Mouse (Mus musculus) forebrain, postnatal 0 days (tissue): ENCODE measurements around the gene Mrpl45. TPM values are rescaled to one million over a fixed set of nuclear protein-coding genes. Genes with fewer than 3 reads are reported as not detected.

Source experiments
- ATAC-seq: fragments of 200-750 bp; cut with Nextera tagmentation; 2 replicates; pipeline ENCODE4 v1.8.0; 2017; ENCODE audit warnings: mild to moderate bottlenecking, moderate library complexity
- DNase-seq: peaks from one replicate; pipeline ENCODE4 v3.0.0-alpha.2; 2015
- H3K27ac ChIP-seq: fragments of 300-500 bp; sonication (generic); 2 replicates; pipeline ENCODE4 v1.5.1; 2014; ENCODE audit warnings: low read depth, mild to moderate bottlenecking, antibody characterized with exemption, low read length, moderate library complexity, mixed read lengths
- H3K27me3 ChIP-seq: fragments of 300-500 bp; sonication (generic); 2 replicates; pipeline ENCODE4 v1.6.1; 2014; ENCODE audit warnings: mild to moderate bottlenecking, low read length, mixed read lengths; ENCODE audit not compliant: insufficient read depth
- H3K36me3 ChIP-seq: fragments of 300-500 bp; sonication (generic); 2 replicates; pipeline ENCODE4 v1.6.1; 2014; ENCODE audit warnings: mild to moderate bottlenecking, moderate library complexity; ENCODE audit not compliant: insufficient read depth
- H3K4me1 ChIP-seq: fragments of 300-500 bp; sonication (generic); 2 replicates; pipeline ENCODE4 v1.6.1; 2014; ENCODE audit warnings: antibody characterized with exemption; ENCODE audit not compliant: insufficient read depth
- H3K4me2 ChIP-seq: fragments of 300-500 bp; sonication (generic); 2 replicates; pipeline ENCODE4 v1.6.1; 2014; ENCODE audit warnings: low read depth, mild to moderate bottlenecking, moderate library complexity
- H3K4me3 ChIP-seq: fragments of 300-500 bp; sonication (generic); 2 replicates; pipeline ENCODE4 v1.5.1; 2014; ENCODE audit warnings: low read depth, low read length, mixed read lengths
- H3K9ac ChIP-seq: fragments of 300-500 bp; sonication (generic); 2 replicates; pipeline ENCODE4 v1.6.1; 2014; ENCODE audit warnings: mild to moderate bottlenecking
- H3K9me3 ChIP-seq: fragments of 300-500 bp; sonication (generic); 2 replicates; pipeline ENCODE4 v1.6.1; 2016; ENCODE audit warnings: low read length
- CTCF ChIP-seq: sonication (generic); IDR thresholded peaks from 2 replicates; pipeline ENCODE4 v1.5.1; 2016; ENCODE audit warnings: antibody characterized with exemption, control low read depth, low read depth
- WGBS: fragments of 180-500 bp; shearing (Covaris S2); extraction: QIAGEN DNeasy Blood & Tissue Kit; methylation state at CpG from one replicate; pipeline ENCODE4 v1.1.7; 2014; 5-methylcytosine and 5-hydroxymethylcytosine counted together
- polyA plus RNA-seq: library from polyadenylated mRNA; unstranded; fragments of >200 nt; fragmentation: Nextera tagmentation; extraction: Ambion mirVana; gene quantifications from 2 replicates; pipeline ENCODE4 v1.2.1, GENCODE M21; 2015
- total RNA-seq: library from RNA; depleted of rRNA; stranded (reverse); fragments of >200 nt; gene quantifications from 2 replicates; pipeline ENCODE4 v1.2.3, GENCODE M21; 2014; rRNA removed

Gene Mrpl45
- total and polyA plus RNA-seq, 2 experiments from 2014 or later = 29.0 to 37.7 TPM

DNA sequence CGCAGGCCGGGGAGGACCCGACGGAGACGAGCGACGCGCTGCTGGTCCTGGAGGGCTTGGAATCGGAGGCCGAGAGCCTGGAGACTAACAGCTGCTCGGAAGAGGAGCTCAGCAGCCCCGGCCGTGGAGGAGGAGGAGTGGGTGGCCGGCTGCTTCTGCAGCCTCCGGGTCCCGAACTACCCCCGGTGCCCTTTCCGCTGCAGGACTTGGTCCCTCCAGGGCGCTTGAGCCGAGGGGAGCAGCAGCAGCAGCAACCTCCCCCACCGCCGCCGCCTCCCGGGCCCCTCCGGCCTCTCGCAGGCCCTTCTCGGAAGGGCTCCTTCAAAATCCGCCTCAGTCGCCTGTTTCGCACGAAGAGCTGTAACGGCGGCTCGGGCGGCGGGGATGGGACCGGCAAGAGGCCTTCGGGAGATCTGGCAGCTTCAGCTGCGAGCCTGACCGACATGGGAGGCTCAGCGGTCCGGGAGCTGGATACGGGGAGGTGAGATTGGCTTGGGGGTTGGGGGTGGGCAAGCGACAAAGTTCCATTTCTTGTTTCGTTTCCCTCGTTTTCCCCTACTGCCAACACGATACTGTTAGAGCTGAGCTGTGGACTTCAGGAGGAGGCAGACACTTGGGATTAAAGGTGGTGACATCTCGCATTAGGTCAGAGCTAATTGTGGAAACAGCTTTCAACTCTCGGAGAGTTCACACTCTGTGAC is 47.6 kb downstream of the Mrpl45 start:
- Histone ChIP-seq H3K9ac (peak overlapping the region; percentile 91), H3K27me3 (no peaks in the 10 kb centered on the region), H3K36me3 (no peaks in the 10 kb centered on the region), H3K4me2 (peak overlapping the region; percentile 79), H3K4me1 (peaks cover 24% of the 10 kb centered on the region), H3K27ac (peak overlapping the region; percentile 88), H3K4me3 (peak overlapping the region; percentile 96), H3K9me3 (no peaks in the 10 kb centered on the region)
- no peak for TF ChIP-seq CTCF
- WGBS = under 1% methylated on average over 36 of the region's 49 CpGs
- ATAC-seq (peak; percentile 7), DNase-seq (peak; percentile 46)

DNA sequence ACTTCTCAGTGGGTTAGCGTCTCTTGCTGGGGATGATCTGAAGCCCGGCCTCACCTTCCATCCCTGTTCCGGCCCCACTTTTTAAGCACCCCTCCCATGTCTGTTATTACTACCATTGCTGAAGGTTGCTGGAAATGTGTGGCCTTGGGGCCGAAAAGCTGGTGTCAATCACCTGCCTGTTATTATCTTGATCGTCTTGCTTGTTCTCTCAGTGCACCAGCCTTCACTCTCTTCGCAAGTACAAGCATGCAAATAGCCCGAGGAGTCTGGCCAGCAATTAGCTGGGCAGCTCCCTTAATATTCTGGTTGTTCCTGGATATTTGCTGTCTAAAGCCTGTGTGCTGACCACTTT is 48.1 kb downstream of the Mrpl45 start:
- Histone ChIP-seq H3K36me3 (no peaks in the 10 kb centered on the region), H3K9ac (peak overlapping the region; percentile 91), H3K27me3 (no peaks in the 10 kb centered on the region), H3K4me2 (peak overlapping the region; percentile 79), H3K27ac (no peak overlapping the region), H3K4me1 (peaks cover 24% of the 10 kb centered on the region), H3K9me3 (no peaks in the 10 kb centered on the region), H3K4me3 (peak overlapping the region; percentile 96)
- WGBS = 2% methylated on average over 7 of the region's 7 CpGs
- ATAC-seq (no peak), DNase-seq (no peak)
- no peak for TF ChIP-seq CTCF

DNA sequence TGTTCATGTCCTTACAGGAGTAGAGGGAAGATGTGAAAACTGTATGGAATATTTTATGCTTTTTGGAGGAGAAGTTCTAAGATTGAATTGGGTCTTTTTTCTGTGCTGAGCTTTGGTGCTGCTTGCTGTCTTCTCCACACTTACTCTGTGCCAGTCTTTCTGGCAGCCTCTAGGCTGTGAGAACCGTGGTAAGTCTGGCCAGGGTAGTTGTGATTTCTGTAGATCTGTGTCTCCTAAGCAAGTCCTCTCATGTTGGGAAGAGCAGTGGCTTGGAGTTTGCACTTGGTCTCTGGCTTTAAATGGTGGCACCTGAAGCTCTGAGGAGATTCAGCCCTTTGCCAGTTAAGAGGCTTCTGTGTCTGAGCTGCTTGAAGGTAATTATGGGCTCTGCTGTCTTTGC is 50.0 kb downstream of the Mrpl45 start:
- DNase-seq (peak; percentile 33), ATAC-seq (no peak)
- Histone ChIP-seq H3K36me3 (no peaks in the 10 kb centered on the region), H3K4me2 (peak overlapping the region; percentile 79), H3K9ac (0 out of 2 replicates have a peak overlapping the region, but pooled peaks have one; percentile 22), H3K27ac (no peak overlapping the region), H3K4me3 (0 out of 2 replicates have a peak overlapping the region, but pooled peaks have one; percentile 96), H3K4me1 (peaks cover 26% of the 10 kb centered on the region), H3K27me3 (no peaks in the 10 kb centered on the region), H3K9me3 (no peaks in the 10 kb centered on the region)
- TF ChIP-seq CTCF = no peak
- 26% methylated on average over 1 of the region's 1 CpGs for WGBS

DNA sequence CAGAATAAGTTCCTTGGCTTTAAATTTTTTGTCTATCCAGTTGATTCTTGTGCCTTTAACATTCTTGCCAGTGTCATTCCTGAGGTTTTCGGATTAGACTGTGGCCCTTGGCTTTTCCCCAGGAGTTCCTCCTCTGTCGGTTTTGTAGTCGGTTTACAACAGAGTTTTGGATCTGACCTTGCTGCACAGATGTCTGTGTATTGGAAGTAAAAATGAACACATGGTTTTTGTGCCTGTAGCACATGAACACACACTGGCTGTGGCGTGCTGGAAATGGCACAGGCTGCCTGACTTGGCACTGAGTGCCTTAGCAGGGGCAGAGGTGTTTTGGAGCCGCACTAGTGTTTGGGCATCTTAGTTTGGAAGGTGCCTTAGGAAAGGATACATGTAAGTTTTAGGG is 53.0 kb downstream of the Mrpl45 start:
- no peak for DNase-seq
- 52% methylated on average over 5 of the region's 5 CpGs for WGBS
- peaks cover 3% of the 10 kb centered on the region; the same call in 1 of the 2 replicates for H3K36me3 ChIP-seq
- H3K27me3 ChIP-seq = no peaks in the 10 kb centered on the region
- H3K27ac ChIP-seq = no peak overlapping the region
- H3K9me3 ChIP-seq = no peaks in the 10 kb centered on the region
- peaks cover 31% of the 10 kb centered on the region for H3K4me1 ChIP-seq
- no peak overlapping the region for H3K4me2 ChIP-seq
- no peak overlapping the region for H3K9ac ChIP-seq
- H3K4me3 ChIP-seq = no peak overlapping the region
- ATAC-seq = no peak
- TF ChIP-seq CTCF = no peak

DNA sequence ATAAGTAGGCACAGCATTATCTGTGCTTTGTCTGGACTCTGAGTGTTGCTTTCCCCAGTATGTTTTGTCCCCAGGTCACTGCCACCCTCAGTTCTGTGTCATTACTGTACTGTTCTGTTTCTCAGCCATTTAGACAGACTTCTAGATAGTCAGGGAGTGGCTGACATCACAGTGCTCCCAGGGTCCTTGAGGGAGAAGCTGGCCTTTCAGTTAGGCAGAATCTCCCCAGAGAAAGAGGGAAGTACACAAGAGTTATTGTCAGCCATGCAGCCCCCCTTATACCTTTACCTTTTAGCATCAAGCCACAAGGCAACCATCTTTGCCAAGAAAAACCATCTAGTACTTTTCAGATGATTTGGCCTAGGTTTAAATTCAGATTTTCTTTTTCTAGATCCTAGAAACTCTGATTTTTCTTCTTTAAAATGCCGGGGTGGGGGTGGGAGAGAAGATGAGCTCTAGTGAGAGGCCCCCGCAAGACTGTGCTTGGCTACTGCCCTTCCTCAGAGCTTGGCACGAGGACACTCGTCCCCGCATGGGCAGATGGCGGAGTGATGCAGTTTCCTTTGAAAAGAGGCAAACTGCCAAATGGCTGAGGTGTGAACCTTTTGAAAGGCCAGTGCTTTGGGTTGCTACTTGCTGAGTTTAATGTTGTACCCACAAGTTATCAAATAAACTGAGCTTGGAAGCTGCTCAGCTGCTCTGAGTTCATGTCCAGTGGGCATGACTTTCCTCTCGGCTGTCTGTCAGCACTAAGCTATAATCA is 55.0 kb downstream of the Mrpl45 start:
- Histone ChIP-seq H3K4me2 (no peak overlapping the region), H3K9ac (no peak overlapping the region), H3K9me3 (no peaks in the 10 kb centered on the region), H3K27me3 (no peaks in the 10 kb centered on the region), H3K4me1 (peaks cover 14% of the 10 kb centered on the region), H3K27ac (no peak overlapping the region), H3K36me3 (peaks cover 13% of the 10 kb centered on the region), H3K4me3 (no peak overlapping the region)
- DNase-seq (peak; percentile 58), ATAC-seq (peak; percentile 27; the same call in 1 of the 2 replicates)
- WGBS = 44% methylated on average over 7 of the region's 7 CpGs
- no peak for TF ChIP-seq CTCF

DNA sequence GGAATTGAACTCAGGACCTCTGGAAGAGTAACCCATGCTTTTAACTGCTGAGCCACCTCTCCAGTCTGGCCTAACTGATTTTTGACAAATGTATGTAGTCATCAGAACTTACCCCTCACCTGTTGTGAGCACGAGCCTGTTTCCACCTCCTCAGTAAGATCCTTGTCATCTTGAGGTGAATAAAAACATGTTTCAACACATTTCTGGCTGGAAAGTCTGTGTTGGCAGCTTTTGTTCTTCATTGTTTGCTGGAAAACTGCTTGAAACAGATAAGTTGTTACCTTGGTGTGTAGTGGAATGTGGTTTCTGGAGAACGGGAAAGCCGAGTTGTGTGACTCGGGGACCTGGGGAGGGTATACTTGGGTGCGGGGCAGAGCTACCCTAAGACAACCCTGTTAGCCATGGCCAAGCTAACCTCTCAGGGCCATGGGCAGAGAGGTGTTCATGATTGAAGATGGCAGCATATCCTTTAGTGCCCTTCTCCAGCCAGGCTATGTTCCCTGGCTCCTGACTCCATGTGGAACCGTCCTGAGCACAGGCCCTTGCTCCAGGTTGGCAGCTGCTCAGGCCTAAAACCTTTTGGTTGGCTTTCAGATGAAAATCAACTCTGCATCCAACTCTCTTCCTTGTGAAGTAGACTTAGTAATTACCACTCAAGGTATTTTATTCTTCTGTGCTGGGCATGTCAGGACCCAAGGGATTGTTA is 56.8 kb downstream of the Mrpl45 start:
- WGBS = 81% methylated on average over 6 of the region's 6 CpGs
- H3K9ac ChIP-seq = no peak overlapping the region
- peaks cover 17% of the 10 kb centered on the region for H3K36me3 ChIP-seq
- TF ChIP-seq CTCF = no peak
- no peak overlapping the region for H3K27ac ChIP-seq
- no peak overlapping the region for H3K4me3 ChIP-seq
- DNase-seq = no peak
- peaks cover 10% of the 10 kb centered on the region; the same call in 1 of the 2 replicates for H3K4me1 ChIP-seq
- no peaks in the 10 kb centered on the region for H3K9me3 ChIP-seq
- ATAC-seq = no peak
- no peak overlapping the region for H3K4me2 ChIP-seq
- H3K27me3 ChIP-seq = no peaks in the 10 kb centered on the region

DNA sequence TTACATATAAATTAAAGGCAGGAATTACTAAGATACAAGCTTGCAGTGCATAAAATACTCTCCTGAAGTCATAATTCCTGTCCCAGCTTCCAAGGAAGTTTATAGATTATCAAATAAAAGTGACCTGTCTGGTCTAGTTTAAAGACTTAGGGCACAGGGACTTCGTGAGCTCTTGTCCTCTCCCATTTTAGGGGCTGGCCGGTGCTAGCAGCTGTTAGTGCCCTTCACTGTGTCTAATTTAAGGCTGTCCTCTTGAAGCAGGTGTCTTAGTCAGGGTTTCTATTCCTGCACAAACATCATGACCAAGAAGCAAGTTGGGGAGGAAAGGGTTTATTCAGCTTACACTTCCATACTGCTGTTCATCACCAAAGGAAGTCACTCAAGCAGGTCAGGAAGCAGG is 57.9 kb downstream of the Mrpl45 start:
- Histone ChIP-seq H3K27me3 (no peaks in the 10 kb centered on the region), H3K9ac (no peak overlapping the region), H3K4me3 (no peak overlapping the region), H3K27ac (no peak overlapping the region), H3K36me3 (peaks cover 27% of the 10 kb centered on the region), H3K9me3 (no peaks in the 10 kb centered on the region), H3K4me1 (0 out of 2 replicates have a peak, but pooled peaks cover 7% of the 10 kb centered on the region), H3K4me2 (no peak overlapping the region)
- TF ChIP-seq CTCF = no peak
- ATAC-seq = no peak
- 90% methylated on average over 2 of the region's 2 CpGs for WGBS
- DNase-seq = no peak

Other genes with a start within 250 kb of the Mrpl45 start
- 1.6 and 1.7 TPM in 2 replicates for gene Tbx21, start 200.4 kb upstream of the Mrpl45 start, total RNA-seq
- gene Tbx21, start 200.4 kb upstream of the Mrpl45 start, polyA plus RNA-seq = 2.2 and 2.9 TPM in 2 replicates
- 35.8 and 36.4 TPM in 2 replicates for gene Tbkbp1, start 164.2 kb upstream of the Mrpl45 start, total RNA-seq
- 9.2 and 9.9 TPM in 2 replicates for gene Tbkbp1, start 164.2 kb upstream of the Mrpl45 start, polyA plus RNA-seq
- 112 and 124 TPM in 2 replicates for gene Kpnb1, start 127.8 kb upstream of the Mrpl45 start, total RNA-seq
- 19.2 and 24.6 TPM in 2 replicates for gene Kpnb1, start 127.8 kb upstream of the Mrpl45 start, polyA plus RNA-seq
- gene Npepps, start 35.1 kb upstream of the Mrpl45 start, total RNA-seq = 66.5 and 98.7 TPM in 2 replicates
- gene Npepps, start 35.1 kb upstream of the Mrpl45 start, polyA plus RNA-seq = 62.5 and 92.1 TPM in 2 replicates
- 0.46 and 0.62 TPM in 2 replicates for gene Gpr179, start 36.4 kb downstream of the Mrpl45 start, total RNA-seq
- 0.21 and 0.45 TPM in 2 replicates for gene Gpr179, start 36.4 kb downstream of the Mrpl45 start, polyA plus RNA-seq
- gene Socs7, start 46.8 kb downstream of the Mrpl45 start, total RNA-seq = 54.9 and 64.3 TPM in 2 replicates
- gene Socs7, start 46.8 kb downstream of the Mrpl45 start, polyA plus RNA-seq = 5.3 and 6.4 TPM in 2 replicates
- gene Arhgap23, start 99.8 kb downstream of the Mrpl45 start, total RNA-seq = 52.7 and 52.9 TPM in 2 replicates
- gene Arhgap23, start 99.8 kb downstream of the Mrpl45 start, polyA plus RNA-seq = 7.0 and 10.2 TPM in 2 replicates
- 0.38 TPM in 1 of 2 replicates, not detected in the other for gene 4933428G20Rik, start 184.6 kb downstream of the Mrpl45 start, total RNA-seq
- 0.25 TPM in 1 of 2 replicates, not detected in the other for gene 4933428G20Rik, start 184.6 kb downstream of the Mrpl45 start, polyA plus RNA-seq